9 mouse cellular contexts compared by ENCODE assay signal in the genomic region with DNA sequence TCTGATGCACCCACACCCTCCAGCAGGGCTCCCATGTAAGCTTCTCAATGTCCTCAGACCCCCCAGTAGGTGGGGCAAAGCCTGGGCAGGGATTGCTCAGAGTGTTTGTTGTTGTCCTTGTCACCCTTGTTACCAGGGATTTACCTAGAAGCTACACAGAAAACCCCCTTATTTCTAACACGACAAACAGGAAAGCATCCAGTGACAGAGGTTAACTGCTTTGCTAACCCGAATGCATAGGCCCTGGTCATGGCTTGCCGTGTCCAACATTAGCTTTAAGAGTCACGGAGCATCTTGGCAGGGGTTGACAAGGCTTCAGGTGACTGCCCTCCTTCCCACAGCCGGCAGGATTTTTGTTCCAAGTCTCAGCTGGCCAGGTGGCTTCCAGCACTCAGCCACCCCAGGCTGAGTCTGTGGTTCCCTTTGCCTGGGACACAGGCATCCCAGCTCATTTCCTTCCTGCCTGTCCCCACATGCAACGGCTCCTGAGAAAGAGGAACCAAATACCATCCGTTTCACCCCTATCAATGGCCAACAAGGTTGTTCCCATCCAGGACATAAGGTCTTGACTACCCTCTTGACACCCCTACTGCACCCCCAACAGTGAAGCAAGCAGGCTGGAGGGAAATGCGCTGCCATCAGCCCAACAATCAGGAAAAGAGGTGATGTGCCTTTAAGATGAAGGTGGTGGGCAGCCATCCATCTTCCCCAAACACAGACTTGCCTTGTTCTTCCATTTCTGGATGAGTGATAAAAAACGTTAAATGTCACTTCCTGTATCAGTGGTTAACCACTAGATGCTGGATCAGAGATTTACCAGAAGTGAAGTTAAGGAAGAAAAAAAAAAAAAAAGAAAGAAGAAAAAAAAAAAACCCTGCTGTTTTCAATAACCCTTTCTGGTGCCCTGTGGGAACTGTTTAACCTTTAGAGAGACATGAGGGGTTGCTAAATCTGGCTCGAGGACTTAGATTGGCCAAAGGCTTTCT. TPM values are rescaled to one million over a fixed set of nuclear protein-coding genes. Genes with fewer than 3 reads are reported as not detected.
DNase-seq lines count a peak whose midpoint lies in the region; ATAC-seq lines count a peak whose summit lies in the region.
"Had no signal": no experiment of that assay in that cellular context is flagged by ENCODE, and none has a peak within 500 bp of the region (broad histone marks: within the 10 kb centered on the region; RNA-seq: fewer than 3 reads in every experiment).

No protein-coding gene starts in this region.

- no peaks in the 10 kb centered on the region for H3K27me3 ChIP-seq in hindbrain, embryonic 12.5 days
- no peaks in the 10 kb centered on the region for H3K27me3 ChIP-seq in hindbrain, embryonic 14.5 days (ENCODE audit: control insufficient read depth, insufficient read depth, low read length)
- no peaks in the 10 kb centered on the region for H3K27me3 ChIP-seq in embryonic facial prominence, embryonic 13.5 days
- H3K27me3 ChIP-seq in liver, embryonic 16.5 days (ENCODE audit: control insufficient read depth, insufficient read depth, low read depth, low read length), result no peaks in the 10 kb centered on the region
- no peaks in the 10 kb centered on the region for H3K27me3 ChIP-seq in midbrain, embryonic 15.5 days (replicated peaks)
- no peaks in the 10 kb centered on the region for H3K27me3 ChIP-seq in forebrain, embryonic 16.5 days (replicated peaks; ENCODE audit: control insufficient read depth, insufficient read depth, low read length)

- no peak for ATAC-seq in hindbrain, embryonic 12.5 days (ENCODE audit: low FRiP score)
- no peak for ATAC-seq in hindbrain, embryonic 14.5 days (ENCODE audit: low FRiP score)
- no peak for ATAC-seq in embryonic facial prominence, embryonic 13.5 days (ENCODE audit: insufficient number of reproducible peaks, insufficient read depth, low FRiP score, low TSS enrichment, low read depth)
- ATAC-seq in liver, embryonic 16.5 days (ENCODE audit: low read depth), result peak; percentile 41; the same call in 1 of the 2 replicates
- ATAC-seq in midbrain, embryonic 15.5 days (replicated peaks), result no peak
- ATAC-seq in forebrain, embryonic 16.5 days, result no peak

- WGBS in hindbrain, embryonic 12.5 days, result 66% methylated on average over 10 of the region's 10 CpGs
- WGBS in hindbrain, embryonic 14.5 days, result 71% methylated on average over 10 of the region's 10 CpGs
- 49% methylated on average over 10 of the region's 10 CpGs for WGBS in embryonic facial prominence, embryonic 13.5 days
- whole genome bisulfite sequencing in liver, embryonic 16.5 days (ENCODE audit: insufficient replicate concordance), result 11% methylated on average over 10 of the region's 10 CpGs
- 71% methylated on average over 10 of the region's 10 CpGs for WGBS in midbrain, embryonic 15.5 days
- WGBS in forebrain, embryonic 16.5 days, result 76% methylated on average over 10 of the region's 10 CpGs

- no peak overlapping the region for H3K9ac ChIP-seq in hindbrain, embryonic 12.5 days
- H3K9ac ChIP-seq in hindbrain, embryonic 14.5 days, result no peak overlapping the region
- no peak overlapping the region for H3K9ac ChIP-seq in embryonic facial prominence, embryonic 13.5 days
- no peak overlapping the region for H3K9ac ChIP-seq in liver, embryonic 16.5 days (ENCODE audit: low read depth, low read length)
- no peak overlapping the region for H3K9ac ChIP-seq in midbrain, embryonic 15.5 days
- H3K9ac ChIP-seq in forebrain, embryonic 16.5 days (replicated peaks; ENCODE audit: low read depth, low read length), result no peak overlapping the region

- H3K27ac ChIP-seq in hindbrain, embryonic 12.5 days, result 0 out of 2 replicates have a peak overlapping the region, but pooled peaks have one; percentile 3
- no peak overlapping the region for H3K27ac ChIP-seq in hindbrain, embryonic 14.5 days
- peak overlapping the region; percentile 60; the same call in 1 of the 2 replicates for H3K27ac ChIP-seq in embryonic facial prominence, embryonic 13.5 days
- no peak overlapping the region for H3K27ac ChIP-seq in liver, embryonic 16.5 days (ENCODE audit: low read length)
- no peak overlapping the region for H3K27ac ChIP-seq in midbrain, embryonic 15.5 days
- no peak overlapping the region for H3K27ac ChIP-seq in forebrain, embryonic 16.5 days (ENCODE audit: low read length)

- no peak for DNase-seq in hindbrain, embryonic 14.5 days (ENCODE audit: low spot score)
- DNase-seq in CD4-positive, CD25-positive, alpha-beta regulatory T cell, adult 2 months (ENCODE audit: low read depth, low spot score), result peak; percentile 45
- DNase-seq in layer of hippocampus, adult 9-10 months (ENCODE audit: low spot score), result no peak
- DNase-seq: cerebellum, adult 11-12 months had no signal

- 0 out of 2 replicates have a peak, but pooled peaks cover 4% of the 10 kb centered on the region for H3K4me1 ChIP-seq in hindbrain, embryonic 12.5 days
- no peaks in the 10 kb centered on the region for H3K4me1 ChIP-seq in hindbrain, embryonic 14.5 days (replicated peaks; ENCODE audit: control insufficient read depth, insufficient read depth, low read length)
- H3K4me1 ChIP-seq in embryonic facial prominence, embryonic 13.5 days, result peaks cover 21% of the 10 kb centered on the region
- no peaks in the 10 kb centered on the region for H3K4me1 ChIP-seq in liver, embryonic 16.5 days (ENCODE audit: control insufficient read depth, low read depth, low read length)
- no peaks in the 10 kb centered on the region for H3K4me1 ChIP-seq in midbrain, embryonic 15.5 days
- H3K4me1 ChIP-seq in forebrain, embryonic 16.5 days (replicated peaks; ENCODE audit: control insufficient read depth, insufficient read depth, low read length), result no peaks in the 10 kb centered on the region

- H3K36me3 ChIP-seq in hindbrain, embryonic 12.5 days, result no peaks in the 10 kb centered on the region
- H3K36me3 ChIP-seq in hindbrain, embryonic 14.5 days (replicated peaks; ENCODE audit: control insufficient read depth, insufficient read depth), result no peaks in the 10 kb centered on the region
- no peaks in the 10 kb centered on the region for H3K36me3 ChIP-seq in embryonic facial prominence, embryonic 13.5 days
- no peaks in the 10 kb centered on the region for H3K36me3 ChIP-seq in liver, embryonic 16.5 days (ENCODE audit: control insufficient read depth, insufficient read depth)
- H3K36me3 ChIP-seq in midbrain, embryonic 15.5 days (replicated peaks), result no peaks in the 10 kb centered on the region
- no peaks in the 10 kb centered on the region for H3K36me3 ChIP-seq in forebrain, embryonic 16.5 days (ENCODE audit: control insufficient read depth, insufficient read depth)

- no peak overlapping the region for H3K4me2 ChIP-seq in hindbrain, embryonic 12.5 days (replicated peaks)
- H3K4me2 ChIP-seq in hindbrain, embryonic 14.5 days (replicated peaks), result no peak overlapping the region
- H3K4me2 ChIP-seq in embryonic facial prominence, embryonic 13.5 days, result no peak overlapping the region
- H3K4me2 ChIP-seq in liver, embryonic 16.5 days (ENCODE audit: low read depth, low read length), result no peak overlapping the region
- no peak overlapping the region for H3K4me2 ChIP-seq in midbrain, embryonic 15.5 days
- H3K4me2 ChIP-seq in forebrain, embryonic 16.5 days (ENCODE audit: low read length), result no peak overlapping the region

- no peak overlapping the region for H3K4me3 ChIP-seq in hindbrain, embryonic 12.5 days
- no peak overlapping the region for H3K4me3 ChIP-seq in hindbrain, embryonic 14.5 days (replicated peaks; ENCODE audit: low read length)
- no peak overlapping the region for H3K4me3 ChIP-seq in embryonic facial prominence, embryonic 13.5 days
- H3K4me3 ChIP-seq in liver, embryonic 16.5 days (ENCODE audit: low read depth, low read length), result no peak overlapping the region
- H3K4me3 ChIP-seq in midbrain, embryonic 15.5 days, result no peak overlapping the region
- H3K4me3 ChIP-seq in forebrain, embryonic 16.5 days (replicated peaks; ENCODE audit: low read length), result no peak overlapping the region

- no peaks in the 10 kb centered on the region for H3K9me3 ChIP-seq in hindbrain, embryonic 12.5 days (replicated peaks)
- H3K9me3 ChIP-seq in hindbrain, embryonic 14.5 days (ENCODE audit: control insufficient read depth, low read length), result no peaks in the 10 kb centered on the region
- H3K9me3 ChIP-seq in embryonic facial prominence, embryonic 13.5 days, result no peaks in the 10 kb centered on the region
- H3K9me3 ChIP-seq in liver, embryonic 16.5 days (replicated peaks; ENCODE audit: control insufficient read depth, low read length), result no peaks in the 10 kb centered on the region
- H3K9me3 ChIP-seq in midbrain, embryonic 15.5 days, result no peaks in the 10 kb centered on the region
- H3K9me3 ChIP-seq in forebrain, embryonic 16.5 days (ENCODE audit: control insufficient read depth, low read length), result no peaks in the 10 kb centered on the region

RNA-seq across cellular contexts. Expression of gene Bcl2l14, which starts 29.5 kb away (rescaled TPM):
- polyA plus RNA-seq in hindbrain, embryonic 12.5 days (2016; fragmentation: Nextera tagmentation; extraction: Ambion mirVana), result 0.35 and 0.40 TPM in 2 replicates
- 0.37 TPM in 1 of 2 replicates, not detected in the other for polyA plus RNA-seq in hindbrain, embryonic 14.5 days (2014; fragmentation: Nextera tagmentation; extraction: Ambion mirVana)
- 1.0 and 2.3 TPM in 2 replicates for polyA plus RNA-seq in embryonic facial prominence, embryonic 13.5 days (2015; fragmentation: Nextera tagmentation; extraction: Ambion mirVana)
- polyA plus RNA-seq in liver, embryonic 16.5 days (2015; fragmentation: Nextera tagmentation; extraction: Ambion mirVana), result 0.09 TPM in 2 replicates
- polyA plus RNA-seq in midbrain, embryonic 15.5 days (2015; fragmentation: Nextera tagmentation; extraction: Ambion mirVana), result 0.12 TPM in 1 of 2 replicates, not detected in the other
- polyA plus RNA-seq in forebrain, embryonic 16.5 days (2015; fragmentation: Nextera tagmentation; extraction: Ambion mirVana), result 0.11 TPM in 1 of 2 replicates, not detected in the other

Comparison
In these comparisons a context has a peak if more than half of its experiments do, and no peak if none do; other contexts are left out.
1. H3K27ac ChIP-seq: peak in hindbrain, embryonic 12.5 days (single experiment) and embryonic facial prominence, embryonic 13.5 days (single experiment); none in hindbrain, embryonic 14.5 days (single experiment), liver, embryonic 16.5 days (single experiment), midbrain, embryonic 15.5 days (single experiment) and forebrain, embryonic 16.5 days (single experiment).